Mouse (Mus musculus): ENCODE data around the gene Atp6v1b1. TPM values are rescaled to one million over a fixed set of nuclear protein-coding genes. Genes with fewer than 3 reads are reported as not detected.

The Atp6v1b1 gene
- polyA plus RNA-seq (2016; fragmentation: Nextera tagmentation; extraction: Ambion mirVana) = not detected in 2 replicates

- no peaks in the 10 kb centered on the region for H3K9me3 ChIP-seq
- no peak within 1 kb of the TSS for H3K4me2 ChIP-seq (replicated peaks)
- H3K9ac ChIP-seq (replicated peaks) = no peak within 1 kb of the TSS
- H3K27me3 ChIP-seq = peaks cover 38% of the 10 kb centered on the region
- ATAC-seq (ENCODE audit: low FRiP score, low read depth) = no peak
- no peak within 1 kb of the TSS for H3K27ac ChIP-seq (replicated peaks)
- no peak within 1 kb of the TSS for H3K4me3 ChIP-seq
- peaks cover 5% of the 10 kb centered on the region; the same call in 1 of the 2 replicates for H3K4me1 ChIP-seq
- no peaks in the 10 kb centered on the region for H3K36me3 ChIP-seq
- WGBS = 64% methylated on average over 5 of the region's 5 CpGs
These were observed at the start of gene Atp6v1b1 for GRCm38 (mm10) chr6:83742761-83743160. Gene Atp6v1b1 (plus strand): TSS chr6:83742990.

- H3K4me1 ChIP-seq = no peaks in the 10 kb centered on the region
- no peak overlapping the region for H3K27ac ChIP-seq (replicated peaks)
- 0% methylated on average over 9 of the region's 9 CpGs for whole genome bisulfite sequencing
- peak overlapping the region; percentile 4; the same call in 1 of the 2 replicates for H3K4me2 ChIP-seq (replicated peaks)
- no peak overlapping the region for H3K4me3 ChIP-seq
- no peak for ATAC-seq (ENCODE audit: low FRiP score, low read depth)
- H3K27me3 ChIP-seq = peaks cover 97% of the 10 kb centered on the region
- no peaks in the 10 kb centered on the region for H3K36me3 ChIP-seq
- H3K9me3 ChIP-seq = no peaks in the 10 kb centered on the region
- no peak overlapping the region for H3K9ac ChIP-seq (replicated peaks)
These were observed 49.0 kb upstream of the Atp6v1b1 start for GRCm38 (mm10) chr6:83693835-83694234.

GRCm38 (mm10) chr6:83695731-83696130 is 47.1 kb upstream of the Atp6v1b1 start:
- no peak overlapping the region for H3K4me3 ChIP-seq
- H3K27me3 ChIP-seq = peaks cover 100% of the 10 kb centered on the region
- H3K9ac ChIP-seq (replicated peaks) = no peak overlapping the region
- no peak overlapping the region for H3K27ac ChIP-seq (replicated peaks)
- no peak for ATAC-seq (ENCODE audit: low FRiP score, low read depth)
- H3K4me2 ChIP-seq (replicated peaks) = no peak overlapping the region
- H3K36me3 ChIP-seq = no peaks in the 10 kb centered on the region
- no peaks in the 10 kb centered on the region for H3K4me1 ChIP-seq
- no peaks in the 10 kb centered on the region for H3K9me3 ChIP-seq
- 7% methylated on average over 3 of the region's 3 CpGs for WGBS

- Histone ChIP-seq H3K36me3 (no peaks in the 10 kb centered on the region), H3K4me2 (replicated peaks) (no peak overlapping the region), H3K4me1 (no peaks in the 10 kb centered on the region), H3K27me3 (peaks cover 100% of the 10 kb centered on the region), H3K4me3 (no peak overlapping the region), H3K27ac (replicated peaks) (no peak overlapping the region), H3K9ac (replicated peaks) (no peak overlapping the region), H3K9me3 (no peaks in the 10 kb centered on the region)
- 4% methylated on average over 7 of the region's 7 CpGs for WGBS
- ATAC-seq (ENCODE audit: low FRiP score, low read depth) = no peak
These were observed 46.1 kb upstream of the Atp6v1b1 start for GRCm38 (mm10) chr6:83696684-83697083.

- Histone ChIP-seq H3K4me3 (no peak overlapping the region), H3K4me1 (no peaks in the 10 kb centered on the region), H3K27me3 (peaks cover 98% of the 10 kb centered on the region), H3K9me3 (no peaks in the 10 kb centered on the region), H3K27ac (replicated peaks) (no peak overlapping the region), H3K4me2 (replicated peaks) (no peak overlapping the region), H3K36me3 (no peaks in the 10 kb centered on the region), H3K9ac (replicated peaks) (no peak overlapping the region)
- no peak for ATAC-seq (ENCODE audit: low FRiP score, low read depth)
- 3% methylated on average over 8 of the region's 8 CpGs for WGBS
These were observed 44.9 kb upstream of the Atp6v1b1 start for GRCm38 (mm10) chr6:83697932-83698331.

GRCm38 (mm10) chr6:83699971-83700370 is 42.8 kb upstream of the Atp6v1b1 start:
- Histone ChIP-seq H3K27ac (replicated peaks) (no peak overlapping the region), H3K4me2 (replicated peaks) (no peak overlapping the region), H3K36me3 (no peaks in the 10 kb centered on the region), H3K4me3 (no peak overlapping the region), H3K4me1 (no peaks in the 10 kb centered on the region), H3K9ac (replicated peaks) (no peak overlapping the region), H3K9me3 (no peaks in the 10 kb centered on the region), H3K27me3 (peaks cover 98% of the 10 kb centered on the region)
- ATAC-seq (ENCODE audit: low FRiP score, low read depth) = no peak
- WGBS = under 1% methylated on average over 5 of the region's 5 CpGs

- Histone ChIP-seq H3K27me3 (peaks cover 98% of the 10 kb centered on the region), H3K36me3 (no peaks in the 10 kb centered on the region), H3K4me1 (no peaks in the 10 kb centered on the region), H3K4me2 (replicated peaks) (no peak overlapping the region), H3K9me3 (no peaks in the 10 kb centered on the region), H3K4me3 (no peak overlapping the region), H3K27ac (replicated peaks) (no peak overlapping the region), H3K9ac (replicated peaks) (no peak overlapping the region)
- no peak for ATAC-seq (ENCODE audit: low FRiP score, low read depth)
- under 1% methylated on average over 11 of the region's 11 CpGs for WGBS
These were observed 41.8 kb upstream of the Atp6v1b1 start for GRCm38 (mm10) chr6:83701001-83701400.

GRCm38 (mm10) chr6:83702146-83702999 is 40.4 kb upstream of the Atp6v1b1 start:
- under 1% methylated on average over 53 of the region's 53 CpGs for WGBS
- no peak overlapping the region for H3K27ac ChIP-seq (replicated peaks)
- 0 out of 2 replicates have a peak overlapping the region, but pooled peaks have one; percentile 11 for H3K4me2 ChIP-seq (replicated peaks)
- no peaks in the 10 kb centered on the region for H3K9me3 ChIP-seq
- no peaks in the 10 kb centered on the region for H3K36me3 ChIP-seq
- H3K9ac ChIP-seq (replicated peaks) = no peak overlapping the region
- H3K4me1 ChIP-seq = no peaks in the 10 kb centered on the region
- ATAC-seq (ENCODE audit: low FRiP score, low read depth) = no peak
- H3K27me3 ChIP-seq = peaks cover 98% of the 10 kb centered on the region
- H3K4me3 ChIP-seq = peak overlapping the region; percentile 13; the same call in 1 of the 2 replicates

- no peaks in the 10 kb centered on the region for H3K9me3 ChIP-seq
- no peaks in the 10 kb centered on the region for H3K36me3 ChIP-seq
- no peak overlapping the region for H3K4me3 ChIP-seq
- H3K4me1 ChIP-seq = no peaks in the 10 kb centered on the region
- no peak overlapping the region for H3K4me2 ChIP-seq (replicated peaks)
- no peak for ATAC-seq (ENCODE audit: low FRiP score, low read depth)
- WGBS = 1% methylated on average over 27 of the region's 27 CpGs
- H3K27me3 ChIP-seq = peaks cover 98% of the 10 kb centered on the region
- no peak overlapping the region for H3K9ac ChIP-seq (replicated peaks)
- no peak overlapping the region for H3K27ac ChIP-seq (replicated peaks)
These were observed 39.6 kb upstream of the Atp6v1b1 start for GRCm38 (mm10) chr6:83703000-83703721.

GRCm38 (mm10) chr6:83703722-83704078 is 39.1 kb upstream of the Atp6v1b1 start:
- Histone ChIP-seq H3K4me2 (replicated peaks) (no peak overlapping the region), H3K4me1 (no peaks in the 10 kb centered on the region), H3K36me3 (no peaks in the 10 kb centered on the region), H3K27me3 (peaks cover 98% of the 10 kb centered on the region), H3K9ac (replicated peaks) (no peak overlapping the region), H3K4me3 (no peak overlapping the region), H3K9me3 (no peaks in the 10 kb centered on the region), H3K27ac (replicated peaks) (no peak overlapping the region)
- ATAC-seq (ENCODE audit: low FRiP score, low read depth) = no peak
- whole genome bisulfite sequencing = 3% methylated on average over 10 of the region's 10 CpGs

- Histone ChIP-seq H3K9ac (replicated peaks) (no peak overlapping the region), H3K9me3 (no peaks in the 10 kb centered on the region), H3K4me2 (replicated peaks) (no peak overlapping the region), H3K27me3 (peaks cover 98% of the 10 kb centered on the region), H3K4me3 (no peak overlapping the region), H3K27ac (replicated peaks) (no peak overlapping the region), H3K4me1 (no peaks in the 10 kb centered on the region), H3K36me3 (no peaks in the 10 kb centered on the region)
- no peak for ATAC-seq (ENCODE audit: low FRiP score, low read depth)
- WGBS = 13% methylated on average over 1 of the region's 1 CpGs
These were observed 38.5 kb upstream of the Atp6v1b1 start for GRCm38 (mm10) chr6:83704294-83704693.

GRCm38 (mm10) chr6:83704701-83705100 is 38.1 kb upstream of the Atp6v1b1 start:
- no peak overlapping the region for H3K27ac ChIP-seq (replicated peaks)
- WGBS = 14% methylated on average over 5 of the region's 5 CpGs
- no peak overlapping the region for H3K9ac ChIP-seq (replicated peaks)
- ATAC-seq (ENCODE audit: low FRiP score, low read depth) = no peak
- H3K9me3 ChIP-seq = no peaks in the 10 kb centered on the region
- no peaks in the 10 kb centered on the region for H3K36me3 ChIP-seq
- no peaks in the 10 kb centered on the region for H3K4me1 ChIP-seq
- peaks cover 98% of the 10 kb centered on the region for H3K27me3 ChIP-seq
- no peak overlapping the region for H3K4me2 ChIP-seq (replicated peaks)
- no peak overlapping the region for H3K4me3 ChIP-seq

Data from midbrain, embryonic 12.5 days (tissue).